Mouse (Mus musculus) embryo, embryonic 11.5 days (tissue): ENCODE measurements around the gene Olfr224.
"Not testable (repeated sequence)": the region's sequence is repeated elsewhere in the genome, so short reads cannot be mapped to it uniquely, and the experiment has no call there.

Source experiments
- DNase-seq: peaks from one replicate; pipeline ENCODE4 v3.0.0-alpha.2; 2012; ENCODE audit warnings: low read depth, low spot score

Olfr224 gene

GRCm38 (mm10) chr11:58518916-58519315, 51.4 kb downstream of the Olfr224 start:
- DNase-seq, result not testable (repeated sequence)
